Mouse (Mus musculus) fat pad, adult 2 months (tissue): ENCODE results near the gene Itpr2.

Experiments used
- DNase-seq: peaks from one replicate; pipeline ENCODE4 v3.0.0-alpha.2; 2011; ENCODE audit warnings: low read depth, low spot score; ENCODE audit errors: extremely low read depth

The Itpr2 gene

GRCm38 (mm10) chr6:146429694-146430380, 72.2 kb downstream of the Itpr2 start:
- DNase-seq: no peak

DNA sequence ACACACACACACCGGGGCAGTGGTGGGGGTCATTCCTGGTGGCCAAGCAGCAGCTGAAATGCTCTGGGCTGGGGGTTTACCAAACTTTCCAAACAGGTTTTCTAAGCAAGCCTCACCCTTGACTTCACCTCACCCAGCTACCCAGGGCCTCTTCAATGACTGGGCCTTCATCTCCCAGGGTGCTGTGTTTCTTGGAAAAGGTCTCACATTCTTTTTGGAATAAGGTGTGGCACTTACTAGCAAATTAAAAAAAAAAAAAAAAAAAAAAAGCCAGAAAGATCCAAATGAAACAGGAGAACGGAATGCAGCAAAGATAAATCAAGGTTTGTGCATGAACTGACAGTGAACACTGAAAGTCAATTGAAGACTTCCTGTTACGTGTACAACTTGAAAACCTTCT, 77.2 kb downstream of the Itpr2 start:
- no peak for DNase-seq

GRCm38 (mm10) chr6:146424326-146424725, 77.7 kb downstream of the Itpr2 start:
- DNase-seq: no peak

DNA sequence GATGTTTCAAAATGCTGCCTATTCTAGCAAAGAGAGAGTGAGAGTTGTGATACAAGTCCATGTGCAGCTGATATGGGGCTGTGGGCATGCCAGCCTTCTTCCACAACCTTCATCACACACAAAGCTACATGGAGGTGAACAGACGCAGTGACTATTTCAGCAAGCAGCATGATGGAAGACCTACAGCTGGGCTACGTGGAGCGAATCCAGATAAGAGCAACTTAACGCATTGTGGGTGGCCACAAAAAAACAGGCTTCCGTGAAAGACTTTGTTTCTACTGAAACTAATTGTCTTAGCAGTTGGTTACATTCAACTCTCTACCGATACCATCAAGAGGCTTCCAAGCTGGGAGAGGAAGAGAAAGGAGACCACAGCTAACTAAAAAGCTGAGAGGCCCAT, 81.3 kb downstream of the Itpr2 start:
- no peak for DNase-seq

GRCm38 (mm10) chr6:146416461-146416860, 85.6 kb downstream of the Itpr2 start:
- DNase-seq: no peak

DNA sequence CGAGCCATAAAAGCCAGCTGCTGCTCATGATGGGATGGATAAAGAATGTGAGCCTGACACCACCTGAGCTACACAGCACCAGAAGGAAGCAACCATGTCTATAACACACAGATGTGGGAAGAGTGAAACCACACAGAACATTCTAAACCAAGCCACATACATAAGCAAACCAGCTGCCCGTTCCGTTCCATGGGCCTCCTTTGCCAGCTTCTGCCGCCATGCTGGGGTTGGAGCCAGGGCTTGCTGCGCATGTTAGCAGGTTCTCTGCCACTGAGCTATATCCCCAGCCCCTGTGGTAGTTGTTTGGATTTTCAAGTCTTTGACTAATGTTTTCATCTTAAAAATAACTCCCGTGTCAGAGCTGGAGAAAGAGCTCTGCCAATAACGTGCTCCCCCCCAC, 87.9 kb downstream of the Itpr2 start:
- DNase-seq: no peak

DNA sequence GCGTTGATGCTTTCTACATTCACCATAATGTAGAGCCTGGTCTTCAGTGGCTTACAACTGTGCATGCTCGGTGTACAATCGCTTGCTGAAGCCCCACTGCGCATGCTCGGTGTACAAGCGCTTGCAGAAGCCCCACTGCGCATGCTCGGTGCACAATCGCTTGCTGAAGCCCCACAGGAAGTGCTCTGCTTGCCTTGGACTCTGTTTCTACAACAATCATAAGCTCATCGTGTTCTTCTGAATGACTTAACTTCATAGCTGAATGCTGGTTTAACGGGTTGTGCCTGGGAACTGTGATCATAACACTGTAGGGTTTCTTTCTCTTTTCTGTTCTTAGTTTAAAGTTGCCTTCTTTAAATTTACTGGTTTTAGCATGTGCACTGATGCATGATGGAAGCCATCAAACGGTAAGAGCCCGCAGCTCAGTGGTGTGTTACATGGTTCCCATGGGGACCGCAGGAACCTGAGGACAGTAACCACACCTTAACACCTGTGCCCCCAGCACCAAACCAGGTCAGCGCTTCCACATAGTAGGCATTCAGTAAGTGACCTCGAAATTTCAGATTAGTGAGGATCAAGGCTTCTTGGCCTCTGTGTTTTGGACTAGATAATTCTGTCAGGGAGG, 90.5 kb downstream of the Itpr2 start:
- DNase-seq: no peak

- no peak for DNase-seq
These were observed 91.6 kb downstream of the Itpr2 start for GRCm38 (mm10) chr6:146410427-146410810.

- DNase-seq: no peak
These were observed 92.2 kb downstream of the Itpr2 start for GRCm38 (mm10) chr6:146409692-146410426.

DNA sequence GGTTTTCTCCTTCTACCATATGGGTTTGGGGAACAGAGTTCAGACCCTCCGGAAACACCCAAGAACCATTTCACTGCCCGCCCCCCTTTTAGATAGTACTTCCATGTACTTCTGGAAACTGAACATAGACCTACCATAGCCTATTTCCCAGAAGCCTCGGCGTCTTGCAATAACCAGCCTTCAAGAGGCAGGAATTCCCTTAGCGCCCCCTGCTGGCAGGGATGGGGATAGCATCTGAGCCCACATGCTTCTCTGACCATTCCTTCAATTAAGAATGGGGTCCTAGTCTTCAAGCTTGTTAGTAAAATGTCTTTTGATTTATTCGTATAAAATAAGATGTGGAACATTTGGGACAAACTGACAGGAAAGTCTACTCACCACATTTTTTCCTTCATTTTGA, 96.6 kb downstream of the Itpr2 start:
- DNase-seq: no peak

- DNase-seq: no peak
These were observed 97.1 kb downstream of the Itpr2 start for GRCm38 (mm10) chr6:146404876-146405275.

- DNase-seq: no peak
These were observed 97.9 kb downstream of the Itpr2 start for GRCm38 (mm10) chr6:146404156-146404555.

GRCm38 (mm10) chr6:146402905-146403642, 98.9 kb downstream of the Itpr2 start:
- DNase-seq: no peak

- no peak for DNase-seq
These were observed 104.2 kb downstream of the Itpr2 start for GRCm38 (mm10) chr6:146397803-146398202.

DNA sequence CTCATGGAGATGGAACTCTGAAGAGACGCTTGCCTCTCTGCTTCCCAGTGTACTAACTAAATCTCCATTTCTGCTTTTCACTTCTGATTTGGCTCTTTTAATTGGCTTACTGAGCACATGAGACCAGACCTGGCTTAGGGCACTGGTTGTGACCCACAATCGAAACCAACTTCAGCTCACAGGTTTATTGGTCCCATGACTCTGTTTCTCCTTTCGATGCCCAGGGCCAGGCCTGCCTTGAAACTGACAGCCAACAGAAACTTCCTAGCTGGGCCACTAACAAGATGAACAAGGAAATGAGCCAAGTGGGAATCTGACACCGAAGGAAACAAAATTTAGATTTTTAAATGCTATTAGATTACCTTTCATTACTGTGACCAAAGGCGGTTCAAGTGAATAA, 105.8 kb downstream of the Itpr2 start:
- DNase-seq: no peak

DNA sequence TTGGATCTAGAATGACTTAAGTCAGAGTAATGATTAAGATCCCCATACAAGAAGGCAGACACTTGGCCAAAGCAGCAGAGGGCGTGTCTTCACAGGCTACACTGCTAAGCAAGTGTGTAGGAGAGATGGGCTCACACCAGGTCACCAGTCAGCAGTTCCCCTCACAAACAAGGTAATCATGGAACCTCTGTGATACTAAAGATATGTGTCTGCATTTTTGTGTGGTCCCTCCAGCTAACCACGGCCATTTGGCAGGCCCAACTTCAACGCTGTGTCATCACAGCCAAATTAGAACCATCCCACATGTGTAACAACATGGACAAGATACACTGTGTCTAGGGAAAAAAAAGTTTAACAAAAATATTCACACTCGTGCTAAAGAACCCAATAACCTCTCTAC, 106.4 kb downstream of the Itpr2 start:
- DNase-seq: no peak

- no peak for DNase-seq
These were observed 109.8 kb downstream of the Itpr2 start for GRCm38 (mm10) chr6:146392188-146392587.

DNA sequence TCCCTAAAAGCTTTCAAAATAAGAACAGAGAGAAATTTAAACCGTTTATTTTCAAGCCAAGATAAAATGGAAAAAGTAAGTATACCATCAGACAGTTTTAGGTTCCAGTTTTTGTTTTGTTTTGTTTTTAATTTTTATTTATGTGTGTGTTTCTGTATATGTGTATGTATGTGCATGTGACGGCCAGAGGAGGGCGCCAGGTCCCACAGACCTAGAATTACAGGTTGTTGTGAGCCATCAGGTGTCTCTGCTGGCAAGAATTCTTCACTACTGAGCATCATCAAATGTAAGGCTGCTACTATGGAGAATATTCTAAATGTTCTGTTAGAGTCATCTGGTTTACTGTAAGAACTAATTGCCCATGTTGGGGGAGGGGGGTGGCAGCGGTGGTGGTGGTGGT, 111.9 kb downstream of the Itpr2 start:
- no peak for DNase-seq

DNA sequence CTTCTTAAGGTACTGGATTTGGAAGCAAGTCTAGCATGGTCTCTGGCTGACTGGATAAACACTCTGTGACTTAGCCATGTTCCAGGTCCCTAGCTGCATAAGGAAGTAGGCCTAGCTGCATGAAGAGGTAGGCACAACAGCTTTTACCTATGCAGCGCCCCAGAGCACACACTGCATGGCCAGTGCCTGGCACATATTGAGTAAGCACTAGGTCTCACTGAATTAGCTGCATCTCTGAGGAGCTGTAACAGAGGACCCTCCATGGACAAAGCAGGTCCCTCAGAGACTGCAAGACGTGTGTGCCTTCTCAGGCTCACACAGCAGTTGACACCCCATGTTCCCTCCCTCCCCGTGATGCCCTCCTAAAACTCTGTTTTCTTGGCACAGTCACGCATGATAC, 114.0 kb downstream of the Itpr2 start:
- no peak for DNase-seq

- DNase-seq: no peak
These were observed 114.8 kb downstream of the Itpr2 start for GRCm38 (mm10) chr6:146387039-146387713.

DNA sequence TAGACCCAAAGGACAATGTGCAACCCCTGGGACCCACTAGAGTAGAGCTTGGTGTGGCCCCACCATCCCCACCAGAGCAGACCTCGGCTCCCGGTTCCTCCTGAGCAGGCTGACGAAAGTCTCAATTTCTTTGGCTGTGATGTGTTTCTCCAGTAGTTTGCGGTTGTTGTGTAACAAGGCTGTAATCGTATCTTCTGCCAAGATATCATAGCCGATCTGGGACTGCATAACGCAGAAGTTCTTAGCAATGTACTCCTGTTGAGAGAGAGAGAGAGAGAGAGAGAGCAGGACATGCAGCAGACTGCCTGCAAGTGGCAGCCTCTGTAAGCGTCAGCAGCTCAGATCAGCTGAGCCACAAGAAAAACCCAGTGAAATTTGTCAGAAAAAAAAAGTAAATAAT, 122.8 kb downstream of the Itpr2 start:
- no peak for DNase-seq
